In the genomic region with DNA sequence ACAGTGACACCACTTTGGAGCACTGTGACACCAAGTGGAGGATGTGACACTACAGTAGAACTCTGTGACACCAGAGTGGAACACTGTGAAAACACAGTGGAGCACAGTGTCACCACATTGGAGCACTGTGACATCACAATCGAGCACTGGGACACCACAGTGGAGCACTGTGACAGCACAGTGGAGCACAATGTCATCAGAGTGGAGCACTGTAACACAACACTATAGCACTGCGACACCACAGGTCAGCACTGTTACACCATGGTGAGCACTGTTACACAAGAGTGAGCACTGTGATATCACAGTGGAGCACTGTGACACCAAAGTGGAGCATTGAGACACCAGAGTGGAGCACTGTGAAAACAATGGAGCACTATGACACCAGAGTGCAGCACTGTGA, we compare ENCODE assay signal across 8 mouse cellular contexts.
DNase-seq lines count a peak whose midpoint lies in the region; ATAC-seq and TF ChIP-seq lines count a peak whose summit lies in the region.

No protein-coding gene starts in this region.

- WGBS in heart, adult 2 months = 26% methylated on average over 2 of the region's 2 CpGs
- WGBS in midbrain, embryonic 15.5 days = 36% methylated on average over 2 of the region's 2 CpGs

- no peak overlapping the region for H3K4me2 ChIP-seq in midbrain, embryonic 15.5 days

- H3K27me3 ChIP-seq in heart, adult 2 months (ENCODE audit: control insufficient read depth, insufficient read depth, low read length) = no peaks in the 10 kb centered on the region
- no peaks in the 10 kb centered on the region for H3K27me3 ChIP-seq in midbrain, embryonic 15.5 days (replicated peaks)

- H3K27ac ChIP-seq in heart, adult 2 months = no peak overlapping the region
- H3K27ac ChIP-seq in midbrain, embryonic 15.5 days = no peak overlapping the region

- peak; percentile 94 for DNase-seq in heart, adult 11 months
- no peak for DNase-seq in heart, adult 8-10 months (ENCODE audit: low spot score)
- peak; percentile 42 for DNase-seq in ZHBTc4 (ENCODE audit: low read depth, low spot score)
- peak; percentile 18 to 32 for DNase-seq in heart, adult 2 months
- DNase-seq in kidney, postnatal 25 days = peak; percentile 23 to 49
- DNase-seq in thymus, postnatal 4 days = peak; percentile 17
- no peak for DNase-seq in adrenal gland, adult 2 months

- H3K4me1 ChIP-seq in heart, adult 2 months (ENCODE audit: control insufficient read depth, insufficient read depth, low read length) = no peaks in the 10 kb centered on the region
- H3K4me1 ChIP-seq in midbrain, embryonic 15.5 days = no peaks in the 10 kb centered on the region

- no peak overlapping the region for H3K9ac ChIP-seq in heart, adult 2 months (ENCODE audit: low read depth, low read length)
- H3K9ac ChIP-seq in midbrain, embryonic 15.5 days = no peak overlapping the region

- H3K79me2 ChIP-seq in heart, adult 2 months (replicated peaks; ENCODE audit: control insufficient read depth, insufficient read depth, low read length) = no peaks in the 10 kb centered on the region

- no peak for TF ChIP-seq CTCF in heart, adult 2 months (IDR thresholded peaks at IDR 0.05)

- no peak for TF ChIP-seq POLR2A in heart, adult 2 months (IDR thresholded peaks at IDR 0.05; ENCODE audit: insufficient read depth, low read depth, low read length)

- peaks cover 81% of the 10 kb centered on the region for H3K9me3 ChIP-seq in midbrain, embryonic 15.5 days

- no peaks in the 10 kb centered on the region for H3K36me3 ChIP-seq in heart, adult 2 months (ENCODE audit: control insufficient read depth, insufficient read depth, low read length)
- H3K36me3 ChIP-seq in midbrain, embryonic 15.5 days (replicated peaks) = no peaks in the 10 kb centered on the region

- no peak overlapping the region for H3K4me3 ChIP-seq in heart, adult 2 months
- no peak overlapping the region for H3K4me3 ChIP-seq in midbrain, embryonic 15.5 days

- TF ChIP-seq EP300 in heart, adult 2 months (IDR thresholded peaks at IDR 0.05; ENCODE audit: insufficient read depth, low read depth, low read length) = no peak

- peak; percentile 57 for ATAC-seq in midbrain, embryonic 15.5 days (replicated peaks)

- intact Hi-C loops in heart, adult 2 months (cut with DNase I) = loop anchor here (1.0 kb wide), 1 partner anchor 13 kb away; no protein-coding TSS in a partner anchor

Comparison
In these comparisons a context has a peak if more than half of its experiments do, and no peak if none do; other contexts are left out.
1. DNase-seq: peak in heart, adult 11 months (single experiment), ZHBTc4 (single experiment), heart, adult 2 months (2 of 2), kidney, postnatal 25 days (2 of 2) and thymus, postnatal 4 days (single experiment); none in heart, adult 8-10 months (single experiment) and adrenal gland, adult 2 months (single experiment).